Mouse (Mus musculus) neural tube, embryonic 14.5 days (tissue): ENCODE measurements around the gene Tmem109. TPM values are rescaled to one million over a fixed set of nuclear protein-coding genes. Genes with fewer than 3 reads are reported as not detected.

Experiments
- ATAC-seq: fragments of 200-750 bp; cut with Nextera tagmentation; 2 replicates; pipeline ENCODE4 v1.8.0; 2017; ENCODE audit warnings: low read depth, mild to moderate bottlenecking, moderate TSS enrichment, moderate library complexity
- H3K27ac ChIP-seq: fragments of 300-500 bp; sonication (generic); 2 replicates; pipeline ENCODE4 v1.5.1; 2014; ENCODE audit warnings: low read depth, mild to moderate bottlenecking, control low read depth, low read length, moderate library complexity, mixed read lengths
- H3K27me3 ChIP-seq: fragments of 300-500 bp; sonication (generic); 2 replicates; pipeline ENCODE4 v1.6.1; 2014; ENCODE audit warnings: low read length; ENCODE audit not compliant: control insufficient read depth, insufficient read depth
- H3K36me3 ChIP-seq: fragments of 300-500 bp; sonication (generic); 2 replicates; pipeline ENCODE4 v1.6.1; 2014; ENCODE audit warnings: low read length, mixed read lengths; ENCODE audit not compliant: control insufficient read depth, insufficient read depth
- H3K4me1 ChIP-seq: fragments of 300-500 bp; sonication (generic); 2 replicates; pipeline ENCODE4 v1.6.1; 2014; ENCODE audit warnings: low read length; ENCODE audit not compliant: control insufficient read depth, insufficient read depth
- H3K4me2 ChIP-seq: fragments of 300-500 bp; sonication (generic); 2 replicates; pipeline ENCODE4 v1.6.1; 2014; ENCODE audit warnings: mild to moderate bottlenecking, low read depth, low read length, control low read depth
- H3K4me3 ChIP-seq: fragments of 300-500 bp; sonication (generic); 2 replicates; pipeline ENCODE4 v1.5.1; 2014; ENCODE audit warnings: low read depth, low read length, control low read depth, mixed read lengths
- H3K9ac ChIP-seq: fragments of 300-500 bp; sonication (generic); replicated peaks from 2 replicates; pipeline ENCODE4 v1.6.1; 2014; ENCODE audit warnings: low read depth, mild to moderate bottlenecking, control low read depth, low read length, mixed read lengths
- H3K9me3 ChIP-seq: fragments of 300-500 bp; sonication (generic); 2 replicates; pipeline ENCODE4 v1.6.1; 2016; ENCODE audit warnings: low read length; ENCODE audit not compliant: control insufficient read depth
- WGBS: fragments of 180-500 bp; shearing (Covaris S2); extraction: QIAGEN DNeasy Blood & Tissue Kit; methylation state at CpG from one replicate; pipeline ENCODE4 v1.1.7; 2014; 5-methylcytosine and 5-hydroxymethylcytosine counted together
- polyA plus RNA-seq: library from polyadenylated mRNA; unstranded; fragments of >200 nt; fragmentation: Nextera tagmentation; extraction: Ambion mirVana; gene quantifications from 2 replicates; pipeline ENCODE4 v1.2.1, GENCODE M21; 2014

Gene Tmem109
- polyA plus RNA-seq, 1 experiment from 2014 or later = 36.3 TPM

GRCm38 (mm10) chr19:10821319-10821718 is 60.5 kb downstream of the Tmem109 start:
- H3K9me3 ChIP-seq = no peaks in the 10 kb centered on the region
- H3K27me3 ChIP-seq = no peaks in the 10 kb centered on the region
- no peak overlapping the region for H3K9ac ChIP-seq
- no peak overlapping the region for H3K27ac ChIP-seq
- no peak overlapping the region for H3K4me3 ChIP-seq
- H3K36me3 ChIP-seq = no peaks in the 10 kb centered on the region
- 53% methylated on average over 7 of the region's 7 CpGs for WGBS
- ATAC-seq = no peak
- H3K4me1 ChIP-seq = no peaks in the 10 kb centered on the region
- no peak overlapping the region for H3K4me2 ChIP-seq

Other genes with a start within 250 kb of the Tmem109 start
- 1.2 and 1.7 TPM in 2 replicates for gene Vwce, start 247.8 kb downstream of the Tmem109 start, polyA plus RNA-seq
- not detected in 2 replicates for gene Pga5, start 203.9 kb downstream of the Tmem109 start, polyA plus RNA-seq
- gene Vps37c, start 193.3 kb downstream of the Tmem109 start, polyA plus RNA-seq = 23.1 and 31.1 TPM in 2 replicates
- gene Cd5, start 143.0 kb downstream of the Tmem109 start, polyA plus RNA-seq = 0.44 TPM in 1 of 2 replicates, not detected in the other
- gene Cd6, start 51.9 kb downstream of the Tmem109 start, polyA plus RNA-seq = not detected in 2 replicates
- gene Slc15a3, start 42.3 kb downstream of the Tmem109 start, polyA plus RNA-seq = 0.36 and 0.52 TPM in 2 replicates
- gene Tmem132a, start 12.1 kb downstream of the Tmem109 start, polyA plus RNA-seq = 132 and 146 TPM in 2 replicates
- gene Prpf19, start 13.2 kb upstream of the Tmem109 start, polyA plus RNA-seq = 37.6 and 48.8 TPM in 2 replicates
- not detected in 2 replicates for gene Zp1, start 38.6 kb upstream of the Tmem109 start, polyA plus RNA-seq
- 0.10 and 0.11 TPM in 2 replicates for gene Ptgdr2, start 55.2 kb upstream of the Tmem109 start, polyA plus RNA-seq
- 9.8 and 11.6 TPM in 2 replicates for gene Ccdc86, start 67.3 kb upstream of the Tmem109 start, polyA plus RNA-seq
- gene Ms4a10, start 92.7 kb upstream of the Tmem109 start, polyA plus RNA-seq = not detected in 2 replicates
- gene Ms4a15, start 111.2 kb upstream of the Tmem109 start, polyA plus RNA-seq = not detected in 2 replicates
- not detected in 2 replicates for gene Ms4a18, start 136.0 kb upstream of the Tmem109 start, polyA plus RNA-seq
- not detected in 2 replicates for gene Ms4a8a, start 199.1 kb upstream of the Tmem109 start, polyA plus RNA-seq
- not detected in 2 replicates for gene 1700017D01Rik, start 248.9 kb upstream of the Tmem109 start, polyA plus RNA-seq